20 mouse cellular contexts compared by ENCODE assay signal in genomic region chr5:49557436-49557835, GRCm38 (mm10). TPM values are rescaled to one million over a fixed set of nuclear protein-coding genes. Genes with fewer than 3 reads are reported as not detected.
DNase-seq lines count a peak whose midpoint lies in the region; TF ChIP-seq lines count a peak whose summit lies in the region.
"Had no signal": no experiment of that assay in that cellular context is flagged by ENCODE, and none has a peak within 500 bp of the region (broad histone marks: within the 10 kb centered on the region; RNA-seq: fewer than 3 reads in every experiment).

No protein-coding gene starts in this region.

- TF ChIP-seq CTCF in MEL (IDR thresholded peaks at IDR 0.05 in 2 of 3, conservative IDR thresholded peaks at IDR 0.05 in 1 of 3; ENCODE audit: control insufficient read depth in 1 of 3, insufficient read depth in 1 of 3, low read depth in 2 of 3, low read length in 3 of 3, poor library complexity in 1 of 3, severe bottlenecking in 1 of 3): no peak

- H3K9ac ChIP-seq in MEL (ENCODE audit: control insufficient read depth, low read depth, low read length, poor library complexity, severe bottlenecking): no peak overlapping the region

- H3K4me3 ChIP-seq in MEL (ENCODE audit: control insufficient read depth in 1 of 2, insufficient read depth in 1 of 2, low read depth in 2 of 2, low read length in 2 of 2): no peak overlapping the region

- DNase-seq in MEL (ENCODE audit: low read depth, low spot score): peak; percentile 36
- DNase-seq in MEL-GATA-1-ER (ENCODE audit: extremely low read depth, low read depth): peak; percentile 62
- DNase-seq in left cerebral cortex, adult 11 months (ENCODE audit: low spot score): no peak
- DNase-seq in layer of hippocampus, adult 9-11 months: no peak
- DNase-seq: adrenal gland, adult 2 months; adrenal gland, adult 8-10 months; adrenal gland, postnatal 10 days; adrenal gland, postnatal 14 days; adrenal gland, postnatal 25 days; adrenal gland, postnatal 36 days; B cell, adult 2 months; cerebellum, adult 11 months; cerebellum, adult 11-12 months; cerebellum, adult 18-20 months; cerebellum, adult 2 months; cerebellum, adult 8-10 months had no signal

- H3K36me3 ChIP-seq in MEL (ENCODE audit: control insufficient read depth in 1 of 2, insufficient read depth in 2 of 2, low read length in 2 of 2): no peaks in the 10 kb centered on the region
- H3K36me3 ChIP-seq: G1E had no signal

- TF ChIP-seq RAD21 in MEL (IDR thresholded peaks at IDR 0.05; ENCODE audit: low read depth, low read length): no peak

- TF ChIP-seq EP300 in MEL (IDR thresholded peaks at IDR 0.05; ENCODE audit: low read depth in 1 of 2, low read length in 2 of 2): peak in 1 of 2 experiments; percentile 36; a peak in 1 of 4 replicates

- H3K27ac ChIP-seq in MEL (ENCODE audit: control insufficient read depth, low read depth, low read length): no peak overlapping the region

- H3K27me3 ChIP-seq in MEL (ENCODE audit: control insufficient read depth in 1 of 2, insufficient read depth in 2 of 2, low read length in 2 of 2): no peaks in the 10 kb centered on the region
- H3K27me3 ChIP-seq: CH12.LX, Patski had no signal

- no peak for TF ChIP-seq POLR2A in MEL (IDR thresholded peaks at IDR 0.05; ENCODE audit: control insufficient read depth in 1 of 2, insufficient read depth in 1 of 2, low read depth in 1 of 2, low read length in 2 of 2, poor library complexity in 1 of 2)

- H3K4me1 ChIP-seq in MEL (ENCODE audit: control insufficient read depth in 1 of 2, insufficient read depth in 2 of 2, low read length in 2 of 2): peaks cover 0 to 2% of the 10 kb centered on the region in 2 experiments; a peak in 1 of 4 replicates

- H3K9me3 ChIP-seq in MEL (replicated peaks; ENCODE audit: insufficient read depth, low read length): no peaks in the 10 kb centered on the region
- H3K9me3 ChIP-seq: G1E had no signal

- H3K79me2 ChIP-seq in MEL (ENCODE audit: control insufficient read depth, insufficient read depth, low read length, poor library complexity): no peaks in the 10 kb centered on the region

TF ChIP-seq in MEL, 35 proteins besides CTCF, POLR2A, EP300 and RAD21:
- TF ChIP-seq TCF12 (IDR thresholded peaks at IDR 0.05; ENCODE audit: low read depth, low read length) (no peak), BHLHE40 (IDR thresholded peaks at IDR 0.05; ENCODE audit: borderline replicate concordance, low read depth, low read length) (peak; percentile 53; the same call in 1 of the 2 replicates), GATA1 (IDR thresholded peaks at IDR 0.05; ENCODE audit: low read depth, low read length) (peak; percentile 44; the same call in 1 of the 2 replicates), MAX (IDR thresholded peaks at IDR 0.05; ENCODE audit: low read length) (peak; percentile 37; the same call in 1 of the 2 replicates), POLR2AphosphoS5 (IDR thresholded peaks at IDR 0.05; ENCODE audit: borderline replicate concordance, low read depth, low read length) (no peak), CHD1 (IDR thresholded peaks at IDR 0.05; ENCODE audit: low read depth, low read length) (no peak)

RNA-seq across cellular contexts. Expression of gene Kcnip4, which starts 32.7 kb away (rescaled TPM):
- not detected in 2 replicates for total RNA-seq in MEL (2012; rRNA removed)
- polyA plus RNA-seq in MEL (2012; ENCODE audit: insufficient read depth in 1 of 2, insufficient read length in 2 of 2, low read depth in 1 of 2, low replicate concordance in 2 of 2, missing spikeins in 1 of 2): under 1 TPM in 1 of 2 experiments, not detected in 1; 0.19 TPM
- total RNA-seq: CH12.LX had no signal
- polyA plus RNA-seq: CD4-positive, CD25-positive, alpha-beta regulatory T cell, adult 4 months; G1E had no signal

Comparison
In these comparisons a context has a peak if more than half of its experiments do, and no peak if none do; other contexts are left out.
1. DNase-seq: peak in MEL (single experiment) and MEL-GATA-1-ER (single experiment); none in left cerebral cortex, adult 11 months (single experiment) and layer of hippocampus, adult 9-11 months (single experiment).